Mouse (Mus musculus) neural tube, embryonic 10.5 days (tissue): ENCODE measurements around the gene Hexim1.

ENCODE experiments used
- DNase-seq: peaks from one replicate; pipeline ENCODE4 v3.0.0-alpha.2; 2017; ENCODE audit warnings: low spot score; ENCODE audit errors: extremely low spot score

The Hexim1 gene

DNA sequence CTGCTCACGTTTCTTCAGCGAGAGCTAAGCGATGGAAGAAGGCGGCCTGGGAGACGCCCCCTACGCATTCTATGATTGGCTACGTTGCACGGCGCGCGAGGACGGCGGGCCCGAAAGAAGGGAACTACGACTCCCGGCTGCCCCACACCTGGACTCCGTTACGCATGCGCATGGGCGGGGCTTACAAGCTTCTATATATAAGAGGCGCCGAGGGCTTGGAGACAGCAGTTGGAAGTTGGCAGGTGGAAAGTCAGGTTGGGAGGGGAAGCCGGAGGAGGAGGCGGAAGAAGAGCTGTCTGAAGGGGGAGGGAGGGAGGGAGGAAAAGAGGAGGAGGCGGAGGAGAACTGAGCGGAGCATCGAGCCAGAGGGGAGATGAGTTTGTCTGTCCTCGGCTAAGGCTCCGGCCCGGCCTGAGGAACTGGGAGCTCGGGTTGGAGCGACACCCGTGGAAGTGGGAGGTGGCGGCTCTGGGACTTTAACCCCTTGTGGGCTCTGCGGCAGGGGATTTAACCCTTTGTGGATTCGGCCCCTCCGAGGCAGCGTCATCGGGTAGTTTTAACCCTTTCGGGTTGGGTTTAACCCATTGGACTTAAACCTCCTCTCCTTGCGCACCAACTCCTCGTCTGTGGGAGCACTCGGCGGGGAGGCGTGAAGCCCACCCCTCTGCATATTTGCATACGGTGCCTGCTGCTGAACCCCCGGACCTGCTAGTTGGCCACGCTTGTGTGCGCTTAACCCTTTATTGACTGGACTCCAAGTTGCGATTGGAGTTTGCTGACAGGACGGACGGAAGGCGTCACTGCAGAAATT is at the start of gene Hexim1:
Hexim1 (plus strand) TSS at position 224 of the 811 bp plus-strand sequence.
- DNase-seq, result peak; percentile 100

DNA sequence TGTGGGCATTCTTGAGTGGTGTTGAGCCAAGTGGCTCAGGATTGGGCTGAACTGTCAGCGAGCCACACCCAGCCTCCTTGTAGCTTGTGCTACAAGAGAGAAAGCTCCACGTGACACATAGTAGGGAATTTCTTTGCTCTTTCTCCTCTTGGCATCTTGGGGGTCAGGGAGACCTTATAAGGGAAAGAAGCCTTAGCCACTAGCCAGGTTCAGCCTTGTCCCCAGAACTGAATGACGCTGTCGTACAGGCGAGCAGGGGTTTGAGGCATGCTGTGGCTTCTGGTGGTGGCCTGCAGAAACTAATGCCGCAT is 49.0 kb upstream of the Hexim1 start:
- DNase-seq, result no peak

DNA sequence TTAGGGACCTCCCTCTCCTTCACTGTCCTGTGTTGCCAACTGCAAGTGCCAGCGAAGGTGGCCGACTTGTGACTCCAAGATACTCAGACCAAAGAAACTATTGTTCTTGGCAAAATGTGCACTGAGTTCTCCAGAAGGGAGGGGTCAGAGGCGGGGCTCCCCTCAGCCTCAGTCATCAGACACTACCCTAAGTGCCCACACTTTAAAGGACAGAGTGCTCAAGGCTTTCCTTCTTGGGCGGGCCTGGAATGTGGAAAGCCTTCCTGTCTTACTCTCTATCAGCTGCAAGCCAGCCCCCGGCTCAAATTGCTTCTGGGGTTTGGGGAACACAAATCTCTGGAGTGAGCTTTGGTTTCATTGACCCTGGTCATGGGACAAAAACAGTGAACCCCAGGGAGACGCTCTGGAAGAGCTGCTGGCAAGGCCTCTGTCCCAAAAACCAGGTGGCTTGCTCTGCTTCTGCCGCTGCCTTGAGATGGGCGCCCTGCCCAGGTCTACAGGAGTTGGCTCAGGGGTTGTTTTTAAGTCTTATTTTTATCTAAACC is 48.5 kb upstream of the Hexim1 start:
- no peak for DNase-seq

DNA sequence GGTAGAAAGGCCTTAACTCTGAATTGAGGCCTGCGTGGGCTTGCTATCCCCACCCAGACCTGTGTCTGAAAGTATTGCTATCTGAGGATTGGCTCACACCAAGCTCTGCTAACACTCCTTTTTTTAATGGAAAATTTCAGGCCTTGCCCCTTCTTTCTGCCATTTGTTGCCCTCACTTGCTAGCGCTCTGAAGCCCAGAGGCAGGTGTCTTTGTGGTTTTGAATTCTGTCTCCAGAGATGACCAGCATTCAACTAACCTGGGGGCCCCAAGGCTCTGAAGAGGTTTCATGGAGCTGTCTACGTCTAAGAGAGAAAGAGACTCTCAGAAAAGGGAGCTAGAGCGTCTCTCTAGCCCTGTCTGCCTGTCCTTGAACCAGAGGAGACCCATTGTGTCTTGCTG is 47.8 kb upstream of the Hexim1 start:
- no peak for DNase-seq

DNA sequence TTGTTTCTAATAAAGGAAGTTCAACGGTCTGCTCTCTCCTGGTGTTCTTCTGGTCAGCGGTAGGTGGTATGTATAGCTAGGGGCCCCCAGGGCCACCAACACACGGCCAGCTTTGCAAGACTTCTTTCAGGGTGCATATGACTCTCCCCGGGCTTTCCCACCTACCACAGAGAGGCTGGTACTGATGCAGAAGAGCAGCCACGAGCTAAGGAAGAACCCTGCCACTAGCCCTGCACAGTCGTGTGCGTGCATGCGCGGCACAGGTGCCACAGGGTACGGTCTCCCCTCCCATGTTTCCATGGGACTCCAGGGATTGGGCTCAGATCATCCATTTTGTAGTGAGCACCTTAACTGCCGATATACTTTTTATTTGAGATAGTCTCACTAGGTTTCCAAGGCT is 47.1 kb upstream of the Hexim1 start:
- DNase-seq, result no peak

DNA sequence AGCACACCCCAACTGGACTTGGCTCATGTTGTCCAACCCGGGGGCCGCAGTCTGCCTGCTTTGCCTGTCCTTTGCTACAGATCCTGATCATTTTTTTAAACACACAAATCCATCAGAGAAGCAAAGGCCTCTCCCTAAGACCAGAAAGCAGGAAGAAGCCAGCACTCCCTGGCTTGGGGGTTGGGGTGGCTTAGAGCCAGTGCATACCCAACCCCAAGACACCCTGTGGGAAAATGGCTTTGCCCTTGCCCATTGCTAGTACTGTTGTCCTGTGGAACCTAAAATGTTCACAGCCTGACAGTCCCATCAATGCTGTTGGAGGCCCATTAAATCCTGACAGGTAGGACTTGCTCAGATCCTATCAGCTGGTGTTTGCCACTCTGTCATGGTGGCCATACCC is 46.3 kb upstream of the Hexim1 start:
- no peak for DNase-seq

DNA sequence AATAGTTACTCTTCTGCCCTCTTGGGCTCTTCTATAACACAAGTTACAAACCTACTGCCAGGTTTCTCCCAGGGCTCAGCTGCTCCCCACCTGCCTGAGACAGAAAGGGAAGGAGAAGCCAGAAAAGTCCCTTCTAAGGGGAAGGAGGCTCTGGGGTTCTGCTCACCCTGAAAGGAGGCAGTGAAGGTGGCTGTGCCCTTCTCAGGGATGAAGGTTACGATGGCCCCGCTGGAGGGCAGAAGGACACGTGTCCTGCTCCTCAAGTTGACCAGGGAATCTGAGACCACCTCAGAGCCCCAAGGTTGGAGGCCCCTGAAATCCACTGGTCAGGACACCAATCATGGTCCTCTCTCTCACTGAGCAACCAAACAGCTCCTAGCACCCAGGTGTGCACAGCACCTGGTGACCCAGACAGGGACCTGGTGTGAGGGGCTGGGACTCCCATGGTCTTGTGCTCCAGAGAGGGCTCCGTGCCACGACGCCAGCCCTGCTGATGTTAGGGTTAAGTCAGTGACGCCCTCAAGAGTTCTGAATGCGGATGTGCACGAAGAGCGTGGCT is 45.6 kb upstream of the Hexim1 start:
- DNase-seq, result no peak

DNA sequence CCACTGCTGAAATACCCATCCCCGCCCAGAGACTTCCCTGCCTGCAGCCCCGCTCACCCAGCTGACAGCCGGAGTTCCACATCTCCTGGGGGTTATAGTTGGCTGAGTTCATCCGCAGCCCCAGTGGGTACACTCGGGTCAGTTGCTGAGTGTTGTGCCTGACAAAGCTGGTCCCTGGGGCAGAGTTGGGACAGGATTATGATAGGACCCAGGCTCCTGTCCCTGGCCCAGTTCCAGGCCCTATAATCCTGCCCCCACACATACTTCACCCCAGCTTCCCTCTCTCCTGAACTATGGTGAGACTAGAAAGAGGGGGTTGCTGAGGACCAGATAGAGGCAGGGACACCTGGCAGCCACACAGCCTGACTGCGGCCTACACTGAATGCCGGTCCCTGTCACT is 42.4 kb upstream of the Hexim1 start:
- DNase-seq, result no peak

DNA sequence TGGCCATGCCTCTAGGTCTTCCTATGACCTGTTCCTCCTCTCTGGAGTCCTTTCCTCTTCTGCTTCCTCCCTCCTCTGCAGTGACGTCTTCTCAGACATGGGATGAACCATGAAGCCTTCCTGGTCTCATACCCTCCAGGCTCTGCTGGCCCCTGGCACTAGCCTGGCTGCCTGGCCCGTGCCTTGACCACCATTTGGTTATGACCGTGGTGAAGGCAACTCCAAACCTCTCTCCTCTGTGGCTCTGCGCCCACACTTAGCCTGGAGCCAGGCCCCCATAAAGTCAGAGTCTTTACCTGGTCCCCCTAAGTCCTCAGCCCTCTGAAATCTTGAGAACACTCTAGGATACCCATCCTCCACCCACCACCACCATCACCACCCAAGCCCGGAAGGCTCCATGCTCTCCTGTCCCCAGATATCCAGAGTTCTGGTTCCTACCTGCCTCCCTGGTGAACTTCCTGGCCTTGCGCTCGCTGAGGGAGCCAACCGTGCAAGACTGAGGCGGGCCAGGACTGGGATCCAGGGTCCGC is 41.8 kb upstream of the Hexim1 start:
- DNase-seq, result no peak

DNA sequence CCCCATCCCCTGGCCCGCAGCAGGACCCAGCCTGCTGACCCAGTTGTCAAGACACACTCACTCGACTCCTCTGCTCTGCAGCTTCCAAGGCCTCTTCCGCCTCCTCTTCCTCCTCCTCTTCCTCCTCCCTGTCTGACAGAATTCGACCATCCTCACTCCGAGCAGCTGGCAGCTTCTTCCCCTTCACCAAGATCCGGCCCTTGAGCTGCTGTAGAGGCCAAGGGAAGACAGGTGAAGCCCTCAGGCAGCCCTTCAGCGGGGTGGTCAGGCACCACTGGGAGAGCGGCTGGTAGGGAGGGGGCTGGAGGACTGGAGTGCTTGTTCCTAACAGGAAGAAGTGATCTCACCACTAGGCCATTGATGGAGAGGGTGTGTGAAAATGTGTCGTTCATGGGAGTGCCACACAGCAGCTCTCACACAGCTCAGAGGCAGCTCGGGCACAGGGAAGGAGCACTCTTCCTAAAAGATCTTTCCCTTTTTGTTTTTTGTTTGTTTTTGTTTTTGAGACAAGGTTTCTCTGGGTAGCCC is 41.2 kb upstream of the Hexim1 start:
- DNase-seq, result no peak

DNA sequence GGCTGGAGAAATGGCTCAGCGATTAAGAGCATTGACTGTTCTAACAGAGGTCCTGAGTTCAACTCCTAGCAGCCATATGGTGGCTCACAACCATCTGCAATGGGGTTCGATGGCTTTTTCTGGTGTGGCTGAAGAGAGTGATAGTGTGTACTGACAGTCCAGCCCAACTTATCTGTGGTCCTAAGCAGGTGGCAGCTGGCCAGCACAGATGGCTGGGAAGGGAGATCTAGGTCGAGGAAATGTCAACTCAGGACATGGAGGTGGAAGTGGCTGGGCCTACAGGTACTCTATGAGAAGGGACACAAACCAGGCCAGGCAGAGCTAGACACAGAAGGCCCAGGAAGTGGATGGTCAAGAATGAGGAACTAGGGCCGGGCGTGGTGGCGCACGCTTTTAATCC is 40.0 kb upstream of the Hexim1 start:
- no peak for DNase-seq

DNA sequence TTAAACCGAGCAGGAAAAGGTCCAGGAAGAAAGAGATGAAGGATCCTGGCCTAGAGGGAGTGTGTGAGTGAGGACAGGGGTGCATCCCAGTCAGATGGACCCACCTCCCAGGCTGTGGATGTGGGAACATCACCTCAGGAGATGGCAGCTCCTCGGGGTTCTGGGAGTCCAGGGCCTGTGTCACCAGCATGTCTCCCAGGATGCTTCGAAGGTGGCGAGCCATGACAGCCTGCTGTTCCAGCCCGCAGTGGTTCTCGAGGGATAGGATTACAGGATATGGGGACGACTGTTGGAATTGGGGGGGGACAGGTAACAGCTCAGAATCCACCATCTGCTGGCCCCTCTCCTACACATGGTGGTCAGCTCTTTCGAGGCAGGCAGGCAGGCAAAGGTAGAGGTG is 39.5 kb upstream of the Hexim1 start:
- no peak for DNase-seq

DNA sequence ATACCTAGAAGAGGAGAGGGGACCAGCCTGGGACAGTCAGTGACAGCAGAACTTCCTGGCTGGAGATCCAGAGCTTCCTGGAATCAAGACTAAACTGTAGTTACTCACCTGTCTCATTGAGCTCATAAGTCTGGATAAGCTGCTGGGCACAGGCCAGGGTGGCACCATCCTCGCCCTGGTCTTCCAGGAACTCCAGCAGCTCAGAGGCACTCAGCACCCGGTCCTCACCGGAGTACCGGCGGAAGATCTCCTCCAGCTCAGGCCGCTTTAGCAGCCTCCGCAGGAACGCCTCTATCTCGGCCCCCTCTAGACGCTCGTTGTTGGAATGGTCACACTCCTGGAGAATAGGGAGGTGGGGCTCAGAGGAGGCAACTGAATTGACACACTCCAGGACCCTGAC is 37.9 kb upstream of the Hexim1 start:
- no peak for DNase-seq

DNA sequence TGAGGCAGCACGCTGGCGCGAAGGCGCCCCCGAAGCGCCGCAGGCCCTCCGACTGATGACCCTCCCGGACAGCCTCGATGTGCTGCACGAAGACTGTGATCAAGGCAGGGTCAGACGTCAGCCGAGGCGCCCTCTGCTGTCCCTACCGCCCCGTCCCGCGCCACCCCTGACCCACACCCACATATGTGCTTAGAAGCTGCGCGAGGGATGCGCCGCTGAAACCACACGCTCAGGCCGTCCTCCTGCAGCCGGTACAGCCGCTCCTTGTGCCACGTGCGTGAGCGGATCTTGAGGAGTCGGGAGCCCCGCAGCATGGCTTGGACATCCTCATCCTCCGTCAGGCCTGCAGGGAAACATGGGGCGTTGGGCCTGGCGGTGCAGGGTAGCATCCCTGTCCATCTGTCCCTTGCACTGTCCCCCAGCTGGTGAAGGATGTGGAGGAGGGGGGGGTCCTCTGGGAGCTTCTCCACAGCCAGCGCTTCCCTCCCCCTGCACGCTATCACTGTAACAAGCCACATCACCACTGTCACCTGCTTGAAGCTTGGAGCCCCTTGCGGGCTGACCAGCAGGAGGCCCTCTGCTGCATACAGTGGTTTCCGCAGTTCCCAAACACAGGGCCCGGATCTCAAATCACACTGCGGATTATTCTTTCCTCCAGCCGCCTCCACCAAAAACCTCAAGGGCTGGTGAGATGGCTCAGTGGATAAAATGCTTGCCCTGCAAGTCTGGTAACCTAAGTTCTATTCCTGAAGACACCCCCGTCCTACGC is 35.5 kb upstream of the Hexim1 start:
- DNase-seq, result peak; percentile 61

DNA sequence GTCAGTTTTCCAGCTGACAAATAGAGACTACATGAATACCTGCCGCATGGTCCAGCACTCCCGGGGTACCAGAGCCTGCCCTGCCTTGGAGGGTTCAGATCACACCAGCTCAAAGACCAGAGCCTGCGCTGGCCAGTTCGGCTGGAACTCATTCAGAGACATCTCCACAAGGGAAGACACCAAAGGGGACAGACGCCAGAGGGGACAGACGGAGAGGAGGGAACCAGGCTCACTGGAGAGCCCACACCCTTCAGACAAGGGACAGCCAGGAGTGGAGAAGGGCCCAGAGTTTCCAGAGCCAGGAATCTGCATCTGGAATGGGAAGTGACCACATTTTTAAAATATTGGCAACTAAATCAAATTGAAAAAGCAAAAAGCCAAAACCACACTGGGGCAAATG is 34.4 kb upstream of the Hexim1 start:
- DNase-seq, result no peak

DNA sequence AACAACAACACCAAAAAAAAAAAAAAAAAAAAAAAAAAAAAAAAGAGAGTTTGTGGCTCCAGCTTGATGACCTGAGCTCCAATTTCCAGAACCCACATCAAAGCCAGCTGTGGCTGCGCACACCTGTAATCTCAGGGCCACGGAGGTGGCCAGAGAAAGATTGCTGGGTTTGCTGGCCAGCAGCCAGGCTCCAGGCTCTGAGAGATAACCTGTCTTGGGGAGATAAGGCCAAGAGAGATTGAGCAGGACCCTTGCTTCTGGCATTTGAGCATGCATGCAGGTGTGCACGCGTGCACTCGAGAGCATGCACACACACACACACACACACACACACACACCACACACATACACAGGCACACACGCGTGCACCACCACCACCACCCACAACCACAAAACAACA is 22.7 kb upstream of the Hexim1 start:
- DNase-seq, result no peak

DNA sequence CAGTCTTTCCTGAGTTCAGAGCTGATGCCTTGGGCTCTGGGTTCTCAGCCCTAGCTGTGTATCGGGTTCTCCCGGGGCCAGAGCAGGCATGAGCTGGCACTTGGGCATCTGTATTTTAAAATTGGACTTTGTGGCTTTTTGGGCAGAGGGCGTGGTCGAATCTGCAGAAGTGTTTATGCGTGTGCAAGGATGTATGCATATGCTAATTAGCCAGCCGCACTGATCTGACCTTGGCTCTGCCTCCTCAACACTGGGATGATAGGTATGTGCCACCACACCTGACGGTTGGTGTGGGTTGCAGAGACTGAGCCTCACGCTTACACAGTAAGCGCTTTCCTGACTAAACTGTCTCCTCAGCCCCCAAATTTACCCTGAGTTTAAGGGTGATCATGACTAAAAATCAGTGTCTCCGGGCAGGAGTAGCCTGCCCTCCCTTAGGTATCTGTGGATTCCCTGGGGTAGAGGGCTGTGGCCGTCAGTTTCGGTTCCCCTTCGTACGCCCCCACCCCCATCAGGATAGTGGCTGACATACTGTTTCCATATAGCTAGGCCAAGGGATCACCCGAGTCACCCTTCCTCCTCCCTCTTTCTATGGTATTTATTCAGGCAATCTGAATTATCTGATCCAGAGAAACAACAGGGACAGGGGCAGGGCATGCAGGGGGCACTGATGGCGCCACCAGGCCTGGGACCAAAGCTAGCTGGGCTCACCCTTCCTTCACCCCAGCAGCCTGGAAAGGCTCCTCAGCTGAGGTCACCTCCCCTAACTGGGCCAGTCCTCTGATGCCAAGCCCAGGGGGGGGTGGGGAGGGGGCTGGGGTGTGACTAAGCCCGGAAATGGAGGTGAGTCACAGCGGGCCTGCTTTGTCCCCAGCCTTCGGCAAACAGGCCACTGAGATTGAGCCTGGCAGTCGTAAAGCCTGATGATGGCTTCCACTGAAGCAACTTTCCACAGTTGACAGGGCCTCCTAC is 21.9 kb upstream of the Hexim1 start:
- no peak for DNase-seq

DNA sequence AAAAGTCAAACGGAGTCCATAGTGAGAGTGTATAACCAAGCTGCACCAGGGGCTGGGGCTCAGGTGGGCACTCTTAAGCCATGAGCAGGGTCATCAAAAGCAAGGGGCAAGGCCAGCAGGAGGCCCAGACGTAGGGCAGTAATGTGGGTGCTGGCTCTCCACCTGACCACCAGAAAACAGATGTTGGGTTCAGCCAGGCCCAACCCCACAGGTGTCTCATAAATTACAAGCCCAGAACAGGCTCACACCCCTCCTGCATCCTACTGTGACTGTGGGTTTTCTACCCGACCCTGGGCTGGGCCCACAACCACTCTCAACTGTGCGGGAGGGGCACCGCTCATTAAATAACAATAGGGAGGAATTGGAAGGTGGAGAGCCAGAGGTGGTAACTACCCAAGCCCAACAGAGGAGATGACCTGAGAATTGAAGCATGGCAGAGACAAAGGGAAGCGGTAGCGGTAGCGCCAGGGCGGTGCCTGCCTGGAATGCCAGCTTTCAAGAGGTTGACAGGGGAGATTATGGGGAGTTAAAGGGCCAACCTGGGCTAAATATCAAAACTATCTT is 20.8 kb upstream of the Hexim1 start:
- DNase-seq, result no peak

DNA sequence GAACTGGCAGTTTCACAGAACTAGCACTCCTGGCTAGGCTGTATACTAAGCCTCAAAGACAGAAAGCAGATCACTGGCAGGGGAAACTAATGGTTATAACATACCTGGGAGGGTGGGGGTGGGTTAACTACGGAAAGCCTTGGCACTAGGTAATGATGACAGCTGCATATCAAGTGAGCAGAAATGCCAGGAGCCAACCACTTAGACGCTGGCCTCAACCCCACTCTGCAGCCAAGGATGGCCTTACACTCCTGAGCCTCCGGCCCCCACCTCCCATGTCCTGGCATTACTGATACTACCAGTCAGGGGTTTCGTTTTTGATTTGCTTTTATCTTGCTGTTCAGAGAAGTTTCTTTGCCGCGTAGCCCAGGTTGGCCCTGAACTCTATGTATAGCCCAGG is 20.2 kb upstream of the Hexim1 start:
- DNase-seq, result no peak
